Mouse (Mus musculus) megakaryocyte, adult 5-6 weeks (primary cell): ENCODE measurements around the gene Map3k20. TPM values are rescaled to one million over a fixed set of nuclear protein-coding genes. Genes with fewer than 3 reads are reported as not detected.

Source experiments
- ATAC-seq: 2 replicates; pipeline ENCODE4 v1.8.0; 2016; ENCODE audit warnings: mild to moderate bottlenecking, inconsistent platforms; ENCODE audit not compliant: poor library complexity, severe bottlenecking
- total RNA-seq, 2 experiments: library from RNA; stranded (forward) in 1 of 2; stranded (reverse) in 1 of 2; fragments of 153-499, 151-499 nt in 1 of 2; fragments of 221-1000, 200-1000 nt in 1 of 2; gene quantifications; 2 replicates each; pipeline versions ENCODE4 v1.2.3 to v1.2.4; 2015 to 2017

Gene Map3k20
- total RNA-seq, 2 experiments from 2014 or later: 34.8 to 47.9 TPM

- peak; percentile 58 for ATAC-seq
These were observed 33.0 kb downstream of the Map3k20 start for GRCm38 (mm10) chr2:72318421-72318820.

GRCm38 (mm10) chr2:72319028-72319798 is 33.8 kb downstream of the Map3k20 start:
- no peak for ATAC-seq

- ATAC-seq: no peak
These were observed 35.2 kb downstream of the Map3k20 start for GRCm38 (mm10) chr2:72320661-72321060.

- ATAC-seq: no peak
These were observed 36.2 kb downstream of the Map3k20 start for GRCm38 (mm10) chr2:72321591-72321990.

GRCm38 (mm10) chr2:72322681-72323353 is 37.4 kb downstream of the Map3k20 start:
- peak; percentile 55 for ATAC-seq

- no peak for ATAC-seq
These were observed 39.0 kb downstream of the Map3k20 start for GRCm38 (mm10) chr2:72324436-72324835.

- no peak for ATAC-seq
These were observed 41.1 kb downstream of the Map3k20 start for GRCm38 (mm10) chr2:72326491-72326890.

- peak; percentile 41; the same call in 1 of the 2 replicates for ATAC-seq
These were observed 43.0 kb downstream of the Map3k20 start for GRCm38 (mm10) chr2:72328435-72328834.

GRCm38 (mm10) chr2:72330955-72331481 is 45.6 kb downstream of the Map3k20 start:
- peak; percentile 57 for ATAC-seq

GRCm38 (mm10) chr2:72332067-72332466 is 46.6 kb downstream of the Map3k20 start:
- no peak for ATAC-seq

GRCm38 (mm10) chr2:72333210-72333609 is 47.8 kb downstream of the Map3k20 start:
- ATAC-seq: peak; percentile 66

- no peak for ATAC-seq
These were observed 51.4 kb downstream of the Map3k20 start for GRCm38 (mm10) chr2:72336840-72337239.

GRCm38 (mm10) chr2:72345281-72345680 is 59.8 kb downstream of the Map3k20 start:
- ATAC-seq: no peak

- ATAC-seq: peak; percentile 84
These were observed 65.9 kb downstream of the Map3k20 start for GRCm38 (mm10) chr2:72351329-72351728.

GRCm38 (mm10) chr2:72351776-72352175 is 66.3 kb downstream of the Map3k20 start:
- no peak for ATAC-seq

- no peak for ATAC-seq
These were observed 67.3 kb downstream of the Map3k20 start for GRCm38 (mm10) chr2:72352756-72353155.

- no peak for ATAC-seq
These were observed 71.0 kb downstream of the Map3k20 start for GRCm38 (mm10) chr2:72356471-72356870.

- ATAC-seq: no peak
These were observed 76.1 kb downstream of the Map3k20 start for GRCm38 (mm10) chr2:72361572-72361971.

GRCm38 (mm10) chr2:72363449-72363848 is 78.0 kb downstream of the Map3k20 start:
- ATAC-seq: no peak

- ATAC-seq: no peak
These were observed 80.5 kb downstream of the Map3k20 start for GRCm38 (mm10) chr2:72365930-72366329.

GRCm38 (mm10) chr2:72366503-72366902 is 81.1 kb downstream of the Map3k20 start:
- peak; percentile 94 for ATAC-seq

GRCm38 (mm10) chr2:72367850-72368249 is 82.4 kb downstream of the Map3k20 start:
- ATAC-seq: no peak
